Mouse (Mus musculus) gastrocnemius, postnatal 10 days (tissue): ENCODE results near the gene Vwa8. TPM values are rescaled to one million over a fixed set of nuclear protein-coding genes. Genes with fewer than 3 reads are reported as not detected.
A peak's percentile ranks its signal among the peaks of the same experiment; 100 is the strongest.
"Not testable (repeated sequence)": the region's sequence is repeated elsewhere in the genome, so short reads cannot be mapped to it uniquely, and the experiment has no call there.

Experiments
- DNase-seq: peaks from one replicate; pipeline ENCODE4 v3.0.0; 2021; ENCODE audit warnings: mixed read lengths
- total RNA-seq, 2 experiments: library from RNA; stranded (reverse); gene quantifications; 2 replicates each; pipeline ENCODE4 v1.2.3; 2021

Vwa8 gene
- total RNA-seq, 2 experiments from 2014 or later = 54.2 to 61.2 TPM

GRCm38 (mm10) chr14:78885915-78886534 lies 37.2 kb downstream of the Vwa8 start:
- DNase-seq = no peak

- no peak for DNase-seq
Measured at GRCm38 (mm10) chr14:78886566-78887234, 37.8 kb downstream of the Vwa8 start.

DNA sequence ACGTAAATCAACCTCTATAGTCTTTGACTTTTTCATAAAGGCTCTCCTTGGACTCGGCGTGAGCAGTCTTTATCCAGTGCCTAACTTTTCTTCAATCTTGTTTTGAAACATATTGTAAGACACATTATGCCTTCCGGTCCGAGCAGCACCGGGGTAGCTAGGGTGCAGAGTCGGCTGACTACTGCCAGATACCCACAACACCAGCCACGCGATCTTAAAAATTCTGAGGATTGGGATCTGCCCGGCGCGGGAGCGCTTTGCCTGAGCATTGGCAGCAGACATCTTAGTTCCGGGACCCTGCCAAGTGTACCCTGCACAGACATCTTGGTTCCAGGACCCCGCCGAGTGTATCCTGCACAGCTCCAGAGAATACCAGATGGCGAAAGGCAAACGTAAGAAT lies 38.6 kb downstream of the Vwa8 start:
- not testable (repeated sequence) for DNase-seq

DNA sequence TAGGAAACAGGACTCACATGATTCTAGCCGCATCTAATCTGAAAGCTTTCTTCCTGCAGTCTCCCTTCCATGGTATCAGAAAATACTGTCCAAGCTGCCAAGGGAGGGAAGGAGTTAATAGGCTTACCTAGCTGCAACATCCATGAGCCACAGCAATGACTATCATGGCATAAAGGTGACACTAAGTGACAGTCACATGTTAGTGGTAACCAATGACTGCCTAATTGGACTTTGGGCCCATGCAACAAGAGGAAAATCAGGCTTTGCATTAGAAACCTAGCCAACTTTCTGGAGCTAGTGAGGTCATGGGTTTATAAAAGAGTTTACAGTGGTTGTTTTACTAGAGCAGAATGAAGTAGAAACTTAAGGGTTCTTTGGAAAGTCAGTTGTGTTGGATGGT lies 46.6 kb downstream of the Vwa8 start:
- no peak for DNase-seq

GRCm38 (mm10) chr14:78896252-78896651 lies 47.4 kb downstream of the Vwa8 start:
- DNase-seq = peak; percentile 48

DNA sequence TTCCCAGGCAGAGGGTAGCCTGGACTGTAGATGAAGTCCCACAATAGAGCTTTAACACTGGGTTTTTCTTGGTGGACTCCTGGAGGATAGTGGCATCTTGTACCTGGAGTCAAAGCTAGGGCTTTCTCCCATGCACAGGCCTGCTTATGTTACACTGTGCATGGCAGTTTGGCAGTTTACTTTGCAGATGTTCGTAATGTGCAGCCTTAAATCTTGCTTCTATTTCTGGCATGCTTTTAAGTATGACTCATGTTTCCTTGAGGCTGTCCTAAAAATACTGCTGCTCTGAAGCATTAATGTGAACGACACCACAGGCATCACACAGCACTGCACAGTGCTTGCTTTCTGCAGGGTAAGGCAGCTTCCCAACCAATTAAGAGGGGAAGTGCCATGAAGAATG lies 51.9 kb downstream of the Vwa8 start:
- DNase-seq = no peak

- DNase-seq = no peak
Measured at GRCm38 (mm10) chr14:78908205-78908863, 59.5 kb downstream of the Vwa8 start.

- no peak for DNase-seq
Measured at GRCm38 (mm10) chr14:78912076-78912475, 63.2 kb downstream of the Vwa8 start.

DNA sequence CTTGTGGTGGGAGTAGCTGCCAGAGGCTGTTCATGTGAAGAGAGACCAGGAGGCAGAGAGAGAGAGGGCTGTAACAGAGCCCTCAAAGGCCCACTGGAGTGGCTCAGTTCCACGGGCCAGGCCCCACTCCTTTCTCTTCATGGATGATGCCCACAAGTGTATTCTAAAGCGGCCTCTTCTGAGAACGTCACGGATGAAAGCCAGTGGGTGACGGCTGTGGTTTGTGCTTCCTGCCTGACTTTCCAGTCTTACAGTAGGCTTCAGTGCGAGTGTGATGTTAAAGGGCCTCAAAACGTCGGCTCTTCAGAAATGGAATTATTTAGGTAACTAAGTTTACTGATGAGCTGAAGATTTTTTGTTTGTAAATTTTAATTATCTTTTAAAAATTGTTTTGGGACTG lies 65.3 kb downstream of the Vwa8 start:
- DNase-seq = no peak

DNA sequence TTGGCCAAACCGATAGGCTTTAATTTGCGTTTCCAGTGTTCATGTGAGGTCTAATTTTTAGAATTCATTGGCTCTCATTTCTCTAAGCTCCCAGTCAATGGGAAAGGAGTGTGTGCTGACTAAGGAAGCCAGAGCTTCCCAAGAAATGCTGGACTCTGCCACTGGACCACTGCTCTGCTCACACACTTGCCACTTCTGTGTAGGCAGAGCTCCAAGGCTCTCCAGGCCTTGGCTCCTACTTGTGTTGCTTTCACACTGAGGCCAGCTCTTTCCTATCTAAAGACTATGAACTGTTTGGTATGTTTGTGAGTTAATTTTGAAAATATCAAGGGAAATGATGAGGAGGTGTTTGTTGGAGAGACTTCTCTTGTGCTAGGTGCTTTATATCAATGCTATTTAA lies 67.8 kb downstream of the Vwa8 start:
- DNase-seq = no peak

- DNase-seq = no peak
Measured at GRCm38 (mm10) chr14:78921219-78921618, 72.4 kb downstream of the Vwa8 start.

DNA sequence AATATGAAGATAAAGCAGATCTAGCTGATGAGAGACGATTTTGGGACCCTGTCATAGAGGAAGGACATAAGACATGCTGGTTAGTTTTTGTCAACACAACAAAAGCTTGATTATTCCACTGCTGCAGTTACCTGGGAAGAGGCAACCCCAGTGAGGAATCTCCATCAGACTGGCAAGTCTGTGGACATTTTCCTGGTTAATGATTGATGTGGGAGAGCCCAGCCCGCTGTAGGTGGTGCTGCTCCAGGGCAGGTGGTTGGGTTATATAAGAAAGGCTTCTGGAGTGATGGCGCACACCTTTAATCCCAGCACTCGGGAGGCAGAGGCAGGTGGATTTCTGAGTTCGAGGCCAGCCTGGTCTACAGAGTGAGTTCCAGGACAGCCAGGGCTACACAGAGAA lies 74.8 kb downstream of the Vwa8 start:
- no peak for DNase-seq

DNA sequence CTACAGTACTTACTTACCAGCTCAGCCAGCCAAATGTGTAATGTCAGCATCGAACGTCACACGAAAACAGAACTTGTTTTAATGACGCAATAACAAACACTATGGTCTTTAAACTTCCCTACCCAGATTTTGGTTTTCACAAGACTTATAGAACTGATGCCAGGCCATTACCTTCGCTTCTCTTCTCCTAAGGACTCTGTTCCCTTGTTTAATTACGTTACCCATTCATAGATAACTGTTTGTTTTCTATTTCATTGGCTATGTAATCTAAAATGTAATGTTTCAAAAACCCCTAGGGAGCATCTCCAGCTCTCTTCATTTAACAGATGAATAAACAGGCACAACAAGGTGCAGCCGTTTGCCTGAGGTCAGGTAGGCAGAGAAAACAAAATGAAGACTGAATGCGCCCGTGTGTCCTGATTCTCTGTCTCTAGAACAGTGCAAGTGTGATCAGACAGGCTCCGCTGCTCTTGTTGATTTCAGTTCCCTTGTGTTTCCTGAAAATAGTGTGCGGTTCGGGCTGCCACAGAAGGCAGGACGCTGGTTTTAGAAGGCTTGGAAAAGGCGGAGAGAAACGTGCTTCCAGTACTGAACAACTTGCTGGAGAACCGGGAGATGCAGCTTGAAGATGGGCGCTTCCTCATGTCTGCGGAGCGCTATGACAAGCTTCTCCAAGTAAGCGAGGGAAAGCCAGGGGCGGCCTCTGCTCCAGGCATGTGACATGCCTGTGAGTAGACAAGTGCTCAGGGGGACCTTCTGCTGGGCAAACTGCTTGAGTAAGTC lies 76.1 kb downstream of the Vwa8 start:
- no peak for DNase-seq

GRCm38 (mm10) chr14:78932094-78932493 lies 83.2 kb downstream of the Vwa8 start:
- no peak for DNase-seq

DNA sequence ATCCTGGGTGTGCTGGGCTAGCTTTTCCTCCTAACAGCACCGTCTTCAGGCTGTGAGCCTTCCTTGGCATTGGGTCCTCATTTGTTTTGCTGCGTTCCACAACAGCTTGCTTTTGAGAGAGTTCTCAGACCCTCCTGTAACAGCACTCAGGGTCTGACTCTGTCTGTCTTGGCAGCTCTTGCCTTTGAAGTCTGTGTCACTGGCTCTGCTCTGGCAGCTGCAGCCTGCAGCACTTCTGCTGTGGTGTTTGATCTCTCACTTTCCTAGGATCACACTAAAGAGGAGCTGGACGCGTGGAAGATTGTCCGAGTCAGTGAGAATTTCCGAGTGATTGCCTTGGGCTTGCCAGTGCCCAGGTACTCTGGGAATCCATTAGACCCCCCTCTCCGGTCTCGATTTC lies 84.5 kb downstream of the Vwa8 start:
- no peak for DNase-seq

- no peak for DNase-seq
Measured at GRCm38 (mm10) chr14:78934596-78934995, 85.7 kb downstream of the Vwa8 start.

- no peak for DNase-seq
Measured at GRCm38 (mm10) chr14:78935796-78936195, 86.9 kb downstream of the Vwa8 start.

- no peak for DNase-seq
Measured at GRCm38 (mm10) chr14:78941741-78942475, 93.1 kb downstream of the Vwa8 start.

DNA sequence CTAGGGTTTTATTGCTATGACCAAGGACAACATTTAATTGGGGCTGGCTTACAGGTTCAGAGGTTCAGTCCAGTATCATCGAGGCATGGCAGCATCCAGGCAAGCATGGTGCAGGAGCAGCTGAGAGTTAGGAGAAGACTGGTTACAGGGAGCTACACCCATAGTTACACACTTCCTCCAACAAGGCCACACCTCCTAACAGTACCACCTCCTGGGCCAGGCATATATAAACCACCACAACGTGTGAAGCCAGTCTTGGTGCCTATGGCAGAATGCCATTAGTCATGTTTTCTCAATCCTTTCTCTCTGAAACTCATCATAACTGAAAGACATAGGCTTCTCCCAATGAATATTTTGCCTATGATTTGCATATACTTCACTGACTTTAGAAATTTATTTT lies 106.9 kb downstream of the Vwa8 start:
- DNase-seq = no peak

- DNase-seq = no peak
Measured at GRCm38 (mm10) chr14:78970621-78971020, 121.8 kb downstream of the Vwa8 start.

DNA sequence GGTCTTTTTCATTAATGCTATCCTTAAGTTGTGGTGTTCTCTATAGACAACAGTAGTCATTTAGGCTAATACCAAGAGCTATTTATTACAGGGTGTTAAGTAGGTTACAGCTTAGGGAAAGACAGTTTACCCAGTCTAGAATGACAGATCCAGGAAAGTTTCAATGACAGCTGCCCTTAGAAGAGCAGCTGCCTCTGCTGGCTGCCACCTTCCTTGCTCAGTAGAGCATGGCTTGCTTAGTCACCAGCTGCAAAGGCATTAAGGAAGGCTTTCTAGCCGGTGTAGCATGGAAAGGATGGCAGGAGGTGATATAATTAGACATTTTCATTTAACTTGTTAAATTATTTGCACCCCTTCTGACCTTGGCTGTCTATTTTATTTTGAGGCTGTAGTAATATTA lies 123.6 kb downstream of the Vwa8 start:
- DNase-seq = no peak

DNA sequence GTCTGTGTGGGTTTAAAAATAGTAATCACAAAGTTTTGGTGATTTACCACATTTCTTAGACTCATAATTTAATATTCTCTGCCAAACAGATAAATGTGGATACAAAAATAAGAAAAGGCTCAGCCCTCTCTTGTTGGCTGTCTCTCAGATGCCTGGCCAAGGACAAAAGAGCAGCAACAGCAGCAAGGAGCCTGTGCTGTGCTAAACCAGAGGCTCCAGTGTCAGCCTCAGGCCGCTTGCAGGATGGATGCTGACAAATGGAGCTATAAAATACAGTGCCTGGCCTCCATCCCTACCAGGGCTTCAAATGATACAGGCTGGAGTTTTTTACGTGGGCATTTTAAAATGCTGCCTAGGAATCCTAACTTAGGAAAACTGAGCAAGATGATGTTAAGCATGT lies 134.3 kb downstream of the Vwa8 start:
- DNase-seq = no peak
